Mouse (Mus musculus) frontal cortex, postnatal 14 days (tissue): ENCODE measurements around the gene Cops9.

Experiments used
- DNase-seq, 2 experiments: peaks; one replicate each; pipeline ENCODE4 v3.0.0; 2022; ENCODE audit warnings: low spot score in 2 of 2

The Cops9 gene

GRCm38 (mm10) chr1:92646601-92647000 is 4.8 kb upstream of the Cops9 start:
- no peak for DNase-seq

GRCm38 (mm10) chr1:92646111-92646510 is 4.3 kb upstream of the Cops9 start:
- no peak for DNase-seq

GRCm38 (mm10) chr1:92644916-92645315 is 3.1 kb upstream of the Cops9 start:
- peak in 1 of 2 experiments; percentile 2 for DNase-seq

DNA sequence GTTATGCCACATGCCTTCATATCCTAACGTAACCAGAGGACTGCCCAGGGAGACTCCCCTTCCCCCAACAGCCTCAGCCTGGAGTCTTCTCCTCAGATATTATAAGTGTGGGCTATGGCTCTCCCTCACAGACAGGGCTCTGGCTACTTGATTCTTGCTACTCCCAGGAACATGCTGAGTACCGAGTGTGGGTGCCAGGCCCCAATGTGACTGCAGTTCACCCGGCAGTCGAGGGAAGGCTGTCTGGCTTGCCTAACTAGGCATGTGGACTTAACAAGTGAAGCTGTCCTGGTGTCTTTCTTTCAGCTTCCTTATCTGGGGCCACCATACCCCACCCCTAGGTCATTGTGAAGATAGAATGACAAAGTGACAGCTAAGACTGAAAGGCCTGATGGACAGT is 1.9 kb upstream of the Cops9 start:
- peak in 1 of 2 experiments; percentile 3 for DNase-seq

DNA sequence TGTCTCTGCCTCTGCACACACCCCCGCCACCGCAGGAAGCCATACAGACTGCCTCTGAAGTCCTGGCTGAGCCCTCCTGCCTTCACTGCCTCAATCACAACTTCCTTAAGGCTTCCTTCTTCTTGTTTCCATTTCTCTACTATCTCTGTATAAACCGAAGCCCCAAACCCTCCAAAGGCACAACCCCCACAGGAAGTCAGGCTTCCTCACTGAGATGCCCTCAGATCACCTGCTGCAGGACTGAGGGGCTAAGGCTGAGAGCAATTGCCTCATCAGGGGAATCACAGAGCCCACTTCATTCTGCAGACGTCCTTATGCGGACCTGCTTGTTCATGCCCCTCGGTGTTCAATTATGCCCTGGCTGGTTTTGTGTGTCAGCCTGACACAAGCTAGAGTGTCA is 1.4 kb downstream of the Cops9 start:
- no peak for DNase-seq

GRCm38 (mm10) chr1:92638736-92639135 is 3.0 kb downstream of the Cops9 start:
- DNase-seq, result no peak

DNA sequence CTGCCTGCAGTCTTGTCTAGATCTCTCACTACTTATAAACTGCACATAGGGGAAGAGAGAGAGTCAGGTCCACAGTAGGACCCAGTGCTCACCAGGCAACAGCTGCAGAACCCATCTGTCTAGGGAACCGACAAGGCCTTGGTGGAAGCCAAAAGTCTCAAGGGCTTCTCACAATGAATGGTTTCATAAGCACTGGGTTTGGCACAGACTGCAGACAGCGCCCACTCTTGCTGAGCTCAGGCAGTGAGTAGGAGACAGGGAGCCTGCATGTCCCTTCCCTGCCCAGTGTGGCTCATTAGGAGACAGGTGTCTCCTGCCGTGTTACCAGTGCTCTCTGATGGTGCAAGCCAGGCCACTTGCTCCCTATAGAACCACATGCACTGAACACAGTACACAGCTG is 3.6 kb downstream of the Cops9 start:
- peak in 1 of 2 experiments; percentile 53 for DNase-seq

- no peak for DNase-seq
These were observed 4.1 kb downstream of the Cops9 start for GRCm38 (mm10) chr1:92637501-92638172.

DNA sequence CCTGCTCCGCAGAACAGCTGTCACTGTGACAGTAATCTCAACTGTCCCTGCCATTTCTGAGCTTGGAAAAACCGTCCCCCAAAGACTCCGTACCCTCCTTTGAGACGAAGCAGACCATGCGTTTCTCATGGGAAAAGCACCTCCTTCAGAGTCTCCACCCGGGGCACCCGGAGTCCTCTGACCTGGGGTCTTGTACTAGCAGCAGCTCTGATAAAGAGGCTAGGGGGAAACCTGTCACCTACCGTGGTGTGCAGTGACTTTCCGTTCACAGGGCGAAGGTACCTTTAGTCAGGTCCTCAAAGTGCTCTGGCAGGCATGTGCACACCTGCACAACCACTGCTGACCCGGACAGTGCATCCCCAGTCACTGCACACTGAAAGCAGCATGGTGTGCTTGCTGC is 5.1 kb downstream of the Cops9 start:
- no peak for DNase-seq

GRCm38 (mm10) chr1:92636015-92636414 is 5.8 kb downstream of the Cops9 start:
- no peak for DNase-seq

- DNase-seq, result no peak
These were observed 6.7 kb downstream of the Cops9 start for GRCm38 (mm10) chr1:92634976-92635599.

GRCm38 (mm10) chr1:92634569-92634968 is 7.2 kb downstream of the Cops9 start:
- DNase-seq, result no peak

GRCm38 (mm10) chr1:92633726-92634125 is 8.1 kb downstream of the Cops9 start:
- DNase-seq, result no peak

GRCm38 (mm10) chr1:92632948-92633347 is 8.8 kb downstream of the Cops9 start:
- no peak for DNase-seq

DNA sequence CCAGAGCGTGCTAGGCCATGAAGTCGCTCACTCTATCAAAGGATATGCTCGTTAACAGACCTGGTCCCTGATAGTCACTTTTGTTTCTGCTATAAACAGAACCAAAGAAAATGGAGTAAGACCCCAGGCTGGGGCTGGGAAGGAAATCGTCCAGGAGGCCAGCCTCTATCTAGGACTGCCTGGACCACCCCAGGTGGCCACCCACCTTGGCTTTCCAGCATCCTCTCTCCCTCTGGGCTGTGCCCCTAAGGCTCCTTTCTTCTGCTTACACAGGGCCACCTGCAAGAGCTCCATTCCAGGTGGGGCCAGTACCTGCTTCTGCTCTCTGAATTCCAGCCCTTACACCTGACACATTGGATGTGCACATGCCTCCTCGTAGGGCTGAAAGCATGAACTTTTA is 9.6 kb downstream of the Cops9 start:
- no peak for DNase-seq

GRCm38 (mm10) chr1:92628227-92628626 is 13.6 kb downstream of the Cops9 start:
- DNase-seq, result no peak

DNA sequence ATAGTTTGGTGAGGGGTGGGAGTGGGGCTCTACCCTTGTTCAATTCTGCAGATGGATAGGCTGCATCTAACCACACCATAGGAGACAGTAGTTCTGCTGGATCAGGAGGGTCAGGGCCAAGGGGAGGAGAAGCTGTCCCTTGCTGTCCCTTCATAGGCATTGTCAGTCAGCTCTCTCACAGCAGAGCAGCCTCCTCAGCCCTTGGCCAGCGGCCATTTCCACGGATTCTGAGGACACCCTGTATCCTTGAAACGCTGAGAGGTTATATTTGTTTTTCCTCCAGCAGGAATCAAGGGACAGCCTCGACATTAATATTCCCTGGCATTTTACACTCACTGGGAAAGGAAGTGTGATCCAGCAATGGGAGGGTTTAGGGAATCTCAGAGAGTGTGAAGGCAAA is 23.4 kb downstream of the Cops9 start:
- DNase-seq, result no peak

GRCm38 (mm10) chr1:92617488-92617887 is 24.3 kb downstream of the Cops9 start, which contains the start of gene Olfr12:
TSS of gene Olfr12 (plus strand) at chr1:92617788.
- no peak for DNase-seq

DNA sequence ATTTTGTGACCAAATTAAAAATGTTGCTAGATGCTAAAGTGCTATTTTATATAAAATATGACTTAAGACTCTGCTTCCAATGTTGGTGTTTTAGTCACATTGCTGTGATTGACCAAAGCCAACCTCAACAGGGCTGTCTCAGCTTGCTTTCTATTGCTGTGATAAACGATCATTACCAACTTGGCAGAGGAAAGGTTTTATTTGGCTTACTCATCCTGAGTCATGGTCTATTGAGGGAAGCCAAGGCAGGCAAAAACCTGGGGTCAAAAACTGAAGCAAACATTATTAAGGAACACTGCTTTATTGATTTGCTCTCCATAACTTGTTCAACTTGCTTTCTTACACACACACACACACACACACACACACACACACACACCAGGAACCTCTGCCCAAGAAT is 25.7 kb downstream of the Cops9 start:
- no peak for DNase-seq

GRCm38 (mm10) chr1:92614516-92614915 is 27.3 kb downstream of the Cops9 start:
- DNase-seq, result no peak

DNA sequence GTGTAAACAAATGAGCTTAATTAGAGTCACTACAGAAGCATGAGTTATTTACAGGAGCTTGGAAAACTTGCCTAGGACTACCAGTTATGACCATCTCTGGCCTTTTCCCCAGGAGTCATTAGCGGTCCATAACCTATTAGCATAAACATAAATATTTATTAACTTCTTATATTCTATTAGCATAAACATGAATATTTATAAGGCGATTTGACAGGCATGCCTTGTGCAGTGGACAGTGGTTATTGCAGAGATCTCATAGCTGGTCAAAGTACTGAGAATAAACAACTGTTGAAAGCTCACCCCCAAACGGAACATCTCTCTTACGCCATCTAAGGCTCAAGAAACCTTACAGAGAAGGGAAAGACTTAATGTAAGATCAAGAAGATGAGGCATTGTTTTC is 28.6 kb downstream of the Cops9 start:
- DNase-seq, result no peak

GRCm38 (mm10) chr1:92611008-92611407 is 30.8 kb downstream of the Cops9 start:
- DNase-seq, result peak; percentile 9 to 42

DNA sequence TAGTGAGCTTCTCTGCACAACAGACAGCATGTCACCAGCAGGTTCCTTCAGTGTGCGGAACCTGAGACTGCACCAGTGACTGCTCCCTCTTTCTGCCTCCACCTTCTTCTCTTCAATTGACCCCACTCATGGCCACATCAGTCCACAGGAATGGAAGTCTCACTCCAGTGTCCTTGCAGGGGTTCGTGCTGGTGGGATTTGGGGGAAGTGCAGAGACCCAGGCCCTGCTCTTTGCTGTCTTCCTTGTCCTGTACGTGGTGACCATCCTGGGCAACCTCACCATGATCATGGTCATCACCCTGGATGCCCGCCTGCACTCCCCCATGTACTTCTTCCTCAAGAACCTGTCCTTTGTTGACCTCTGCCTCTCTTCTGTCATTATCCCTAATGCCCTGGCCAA is 34.1 kb downstream of the Cops9 start:
- no peak for DNase-seq

DNA sequence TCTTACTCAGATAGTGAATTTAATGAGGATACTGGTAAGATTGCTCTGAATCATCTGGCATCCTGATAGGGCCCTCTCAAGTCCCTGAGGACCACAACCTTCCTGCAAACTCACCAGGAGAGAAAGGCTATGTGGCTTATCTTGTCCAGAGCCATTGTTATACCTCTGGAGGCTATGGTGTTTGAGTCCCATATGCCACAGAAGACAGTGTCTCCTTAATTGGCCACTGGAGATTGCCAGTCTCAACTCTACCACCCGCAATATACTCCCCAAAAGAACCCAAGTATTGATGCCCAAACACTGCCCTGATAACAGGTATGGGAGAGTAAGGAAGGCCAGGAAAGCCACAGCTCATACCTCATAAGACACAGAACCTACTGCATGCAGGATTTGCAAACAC is 36.3 kb downstream of the Cops9 start, which contains the start of gene Olfr1410:
Olfr1410 (plus strand) TSS at position 301 of the 400 bp plus-strand sequence.
- DNase-seq, result no peak
